Mouse (Mus musculus) induced T-regulatory cell, adult 2 months (primary cell): ENCODE results near the gene Degs2.

Source experiments
- DNase-seq: peaks from one replicate; pipeline ENCODE4 v3.0.0-alpha.2; 2012; ENCODE audit warnings: low read depth

Degs2 gene

DNA sequence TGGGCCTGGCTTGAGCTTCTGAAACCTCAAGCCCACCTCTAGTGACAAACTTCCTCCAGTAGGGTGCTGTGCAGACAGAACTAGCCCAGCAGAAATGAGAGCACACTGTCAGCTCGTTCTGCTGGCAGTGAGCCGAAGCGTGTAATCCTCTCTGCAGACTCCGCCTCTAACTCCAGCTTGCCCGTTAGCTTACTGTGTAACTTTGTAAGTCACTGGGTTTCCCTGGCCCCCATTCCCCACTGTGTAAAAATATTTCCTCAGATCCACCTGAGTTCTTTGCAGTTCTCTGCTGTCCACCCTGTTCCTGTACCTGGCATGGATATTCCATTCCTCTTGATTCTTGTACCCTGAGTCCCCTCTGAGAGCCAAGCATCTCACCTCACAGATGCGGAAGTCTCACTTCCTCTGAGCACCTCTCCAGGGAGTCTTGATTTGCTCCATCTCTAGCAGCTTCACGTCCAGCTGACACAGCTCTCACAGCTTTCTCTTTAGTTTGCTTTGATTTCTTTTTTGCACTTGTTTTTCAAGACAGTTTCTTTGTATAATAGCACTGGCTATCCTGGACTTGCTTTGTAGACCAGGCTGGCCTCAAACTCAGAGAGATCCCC, 51.0 kb downstream of the Degs2 start:
- DNase-seq = no peak

GRCm38 (mm10) chr12:108647784-108648183, 54.3 kb downstream of the Degs2 start:
- no peak for DNase-seq

GRCm38 (mm10) chr12:108646234-108646633, 55.9 kb downstream of the Degs2 start:
- DNase-seq = peak; percentile 82

- DNase-seq = no peak
Observed at GRCm38 (mm10) chr12:108642019-108642418, 60.1 kb downstream of the Degs2 start.

DNA sequence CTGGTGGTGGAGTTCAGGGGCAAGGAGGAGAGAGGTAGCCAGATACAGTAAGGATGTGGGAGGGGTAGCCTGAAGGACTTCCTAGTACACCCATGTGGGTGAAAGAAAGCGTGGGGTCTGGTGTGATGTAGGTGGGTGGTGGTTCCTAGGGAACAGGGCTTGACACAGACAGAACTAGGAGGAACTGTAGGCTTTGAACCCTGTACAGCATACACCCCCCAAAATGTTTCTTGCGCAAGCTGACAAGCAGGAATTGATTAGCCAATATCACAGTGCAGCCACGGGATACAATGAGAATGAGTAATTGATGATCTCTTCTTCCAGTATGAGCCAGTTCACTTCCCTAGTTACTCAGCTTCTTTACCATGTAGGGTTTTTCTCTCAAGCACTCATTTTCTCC, 63.0 kb downstream of the Degs2 start:
- no peak for DNase-seq

- DNase-seq = no peak
Observed at GRCm38 (mm10) chr12:108637440-108637839, 64.7 kb downstream of the Degs2 start.

- DNase-seq = peak; percentile 80
Observed at GRCm38 (mm10) chr12:108635501-108635900, 66.6 kb downstream of the Degs2 start.

DNA sequence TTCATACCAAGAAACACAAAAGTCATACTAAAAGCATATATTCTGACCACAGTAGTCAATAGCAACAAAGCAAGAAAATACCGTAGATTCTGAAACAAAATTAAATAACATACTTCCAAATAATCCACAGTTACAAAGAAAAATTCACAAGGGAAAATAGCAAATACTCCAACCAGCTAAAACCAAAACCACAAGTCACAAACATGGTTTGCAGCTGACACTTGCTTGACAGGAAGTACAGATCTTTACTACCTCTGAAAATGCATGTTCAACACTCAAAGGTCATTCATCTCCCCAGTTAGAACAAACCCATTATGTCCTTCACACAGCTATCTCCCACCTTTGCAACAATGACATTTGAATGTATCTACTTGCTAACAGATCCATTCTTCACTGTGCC, 68.1 kb downstream of the Degs2 start:
- DNase-seq = peak; percentile 64

GRCm38 (mm10) chr12:108632501-108632900, 69.6 kb downstream of the Degs2 start:
- no peak for DNase-seq

GRCm38 (mm10) chr12:108630741-108631688, 71.1 kb downstream of the Degs2 start:
- peak; percentile 70 for DNase-seq

DNA sequence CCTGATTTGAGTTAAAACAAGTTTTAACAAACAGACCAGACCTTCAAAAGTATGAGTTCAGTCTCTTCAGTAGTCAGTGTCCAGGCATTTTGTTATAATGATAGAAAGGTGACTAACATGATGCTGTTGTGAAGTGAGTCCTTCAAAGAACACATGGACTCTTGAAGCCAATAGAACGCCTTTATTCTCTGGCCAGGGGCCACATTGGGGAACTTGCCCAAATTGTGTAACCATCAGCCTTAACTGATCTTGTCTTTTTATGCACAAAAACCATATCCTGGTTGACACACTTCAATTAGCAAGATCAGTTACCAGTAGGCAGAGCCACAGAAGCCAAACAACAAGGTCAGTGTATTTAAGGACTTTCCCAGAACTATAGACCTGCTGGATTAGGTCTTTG, 72.6 kb downstream of the Degs2 start:
- no peak for DNase-seq
